Mouse (Mus musculus) liver, embryonic 14.5 days (tissue): ENCODE data around the gene Snca. TPM values are rescaled to one million over a fixed set of nuclear protein-coding genes. Genes with fewer than 3 reads are reported as not detected.

Source experiments
- ATAC-seq: fragments of 200-750 bp; cut with Nextera tagmentation; 2 replicates; pipeline ENCODE4 v1.8.0; 2017; ENCODE audit warnings: moderate number of reproducible peaks, mild to moderate bottlenecking, moderate library complexity; ENCODE audit not compliant: insufficient read depth
- DNase-seq, 3 experiments: peaks; one replicate each; pipeline ENCODE4 v3.0.0-alpha.2; 2012 to 2013; ENCODE audit warnings: low read depth in 3 of 3, low spot score in 3 of 3
- H3K27ac ChIP-seq: fragments of 300-500 bp; sonication (generic); 2 replicates; pipeline ENCODE4 v1.5.1; 2014; ENCODE audit warnings: moderate library complexity, mild to moderate bottlenecking, control low read depth, inconsistent platforms
- H3K27me3 ChIP-seq: fragments of 300-500 bp; sonication (generic); 2 replicates; pipeline ENCODE4 v1.6.1; 2014; ENCODE audit warnings: mild to moderate bottlenecking, low read length, moderate library complexity; ENCODE audit not compliant: control insufficient read depth, insufficient read depth
- H3K36me3 ChIP-seq: fragments of 300-500 bp; sonication (generic); replicated peaks from 2 replicates; pipeline ENCODE4 v1.6.1; 2014; ENCODE audit warnings: low read depth; ENCODE audit not compliant: control insufficient read depth, insufficient read depth
- H3K4me1 ChIP-seq, 2 experiments: fragments of 200-500 bp in 1 of 2; fragments of 300-500 bp in 1 of 2; sonication (generic) in 1 of 2; replicated peaks; 2 replicates each; pipeline ENCODE4 v1.6.1; 2012 to 2014; ENCODE audit warnings: antibody characterized with exemption in 1 of 2, inconsistent platforms in 1 of 2, low read length in 1 of 2; ENCODE audit not compliant: control insufficient read depth in 2 of 2, insufficient read depth in 2 of 2
- H3K4me2 ChIP-seq: fragments of 300-500 bp; sonication (generic); 2 replicates; pipeline ENCODE4 v1.6.1; 2014; ENCODE audit warnings: low read depth, mild to moderate bottlenecking, control low read depth, moderate library complexity
- H3K4me3 ChIP-seq, 2 experiments: fragments of 200-500 bp in 1 of 2; fragments of 300-500 bp in 1 of 2; sonication (generic) in 1 of 2; 2 replicates each; pipeline ENCODE4 v1.5.1; 2012 to 2014; ENCODE audit warnings: low read depth in 2 of 2, low read length in 2 of 2, mild to moderate bottlenecking in 2 of 2, control low read depth in 1 of 2, inconsistent platforms in 1 of 2, moderate library complexity in 1 of 2; ENCODE audit not compliant: insufficient read depth in 1 of 2
- H3K9ac ChIP-seq: fragments of 300-500 bp; sonication (generic); replicated peaks from 2 replicates; pipeline ENCODE4 v1.6.1; 2014; ENCODE audit warnings: mild to moderate bottlenecking, control low read depth, moderate library complexity
- H3K9me3 ChIP-seq: fragments of 300-500 bp; sonication (generic); 2 replicates; pipeline ENCODE4 v1.6.1; 2016; ENCODE audit warnings: low read length, mixed read lengths; ENCODE audit not compliant: control insufficient read depth
- CTCF ChIP-seq: IDR thresholded peaks from 2 replicates; pipeline ENCODE4 v1.5.1; 2016; ENCODE audit warnings: antibody characterized with exemption, low read depth, control low read depth
- EP300 ChIP-seq: IDR thresholded peaks from 2 replicates; pipeline ENCODE4 v1.6.1; 2016; ENCODE audit warnings: antibody characterized with exemption, low read depth
- WGBS: fragments of 180-500 bp; shearing (Covaris S2); extraction: QIAGEN DNeasy Blood & Tissue Kit; methylation state at CpG from one replicate; pipeline ENCODE4 v1.1.7; 2014; ENCODE audit not compliant: insufficient replicate concordance; 5-methylcytosine and 5-hydroxymethylcytosine counted together
- polyA plus RNA-seq, 2 experiments: library from polyadenylated mRNA; depleted of rRNA in 1 of 2; stranded (reverse) in 1 of 2; unstranded in 1 of 2; fragments of >200 nt; fragmentation: Nextera tagmentation in 1 of 2; extraction: Ambion mirVana in 1 of 2; gene quantifications; 2 replicates each; pipeline versions ENCODE4 v1.2.1 to v1.2.3; 2012 to 2014

The Snca gene
- polyA plus RNA-seq, 2 experiments: 253 to 388 TPM

GRCm38 (mm10) chr6:60828047-60828428 lies 1.6 kb downstream of the Snca start:
- Histone ChIP-seq H3K9me3 (no peaks in the 10 kb centered on the region), H3K27me3 (no peaks in the 10 kb centered on the region; the same call in 1 of the 2 replicates), H3K4me1 (peaks cover 13 to 18% of the 10 kb centered on the region in 2 experiments), H3K36me3 (peaks cover 29% of the 10 kb centered on the region), H3K9ac (peak overlapping the region; percentile 98), H3K4me3 (peak overlapping the region; percentile 94 to 98), H3K27ac (peak overlapping the region; percentile 98), H3K4me2 (peak overlapping the region; percentile 81)
- DNase-seq (peak; percentile 92 to 97 (median 93)), ATAC-seq (peak; percentile 90)
- peak; percentile 97 for TF ChIP-seq EP300
- TF ChIP-seq CTCF: no peak
- 14% methylated on average over 1 of the region's 1 CpGs for WGBS

GRCm38 (mm10) chr6:60827290-60827689 lies 2.4 kb downstream of the Snca start:
- no peaks in the 10 kb centered on the region for H3K9me3 ChIP-seq
- peak overlapping the region; percentile 98 for H3K27ac ChIP-seq
- peak overlapping the region; percentile 94 to 98 for H3K4me3 ChIP-seq
- no peaks in the 10 kb centered on the region; the same call in 1 of the 2 replicates for H3K27me3 ChIP-seq
- DNase-seq (peak; percentile 47 to 61 (median 51)), ATAC-seq (peak; percentile 34)
- 14% methylated on average over 1 of the region's 1 CpGs for WGBS
- TF ChIP-seq EP300 (no peak), CTCF (no peak)
- peak overlapping the region; percentile 98 for H3K9ac ChIP-seq
- H3K4me2 ChIP-seq: peak overlapping the region; percentile 81
- peaks cover 13 to 18% of the 10 kb centered on the region in 2 experiments for H3K4me1 ChIP-seq
- H3K36me3 ChIP-seq: peaks cover 37% of the 10 kb centered on the region

GRCm38 (mm10) chr6:60819272-60819671 lies 10.4 kb downstream of the Snca start:
- DNase-seq (no peak), ATAC-seq (no peak)
- H3K4me3 ChIP-seq: no peak overlapping the region
- H3K4me2 ChIP-seq: no peak overlapping the region
- H3K27ac ChIP-seq: no peak overlapping the region
- no peak overlapping the region for H3K9ac ChIP-seq
- 80% methylated on average over 1 of the region's 1 CpGs for WGBS
- TF ChIP-seq CTCF (no peak), EP300 (no peak)
- H3K27me3 ChIP-seq: no peaks in the 10 kb centered on the region
- H3K4me1 ChIP-seq: peaks cover 0 to 7% of the 10 kb centered on the region in 2 experiments; a peak in 2 of 4 replicates
- no peaks in the 10 kb centered on the region for H3K9me3 ChIP-seq
- H3K36me3 ChIP-seq: peaks cover 75% of the 10 kb centered on the region

- 77% methylated on average over 3 of the region's 3 CpGs for WGBS
- Histone ChIP-seq H3K4me1 (0 out of 4 replicates have a peak, but pooled peaks cover 0 to 1% of the 10 kb centered on the region in 2 experiments), H3K36me3 (peaks cover 76% of the 10 kb centered on the region), H3K27ac (no peak overlapping the region), H3K4me2 (no peak overlapping the region), H3K9me3 (no peaks in the 10 kb centered on the region), H3K27me3 (no peaks in the 10 kb centered on the region), H3K9ac (no peak overlapping the region), H3K4me3 (no peak overlapping the region)
- ATAC-seq (no peak), DNase-seq (no peak)
- no peak for TF ChIP-seq CTCF
- TF ChIP-seq EP300: no peak
These were observed 16.1 kb downstream of the Snca start for GRCm38 (mm10) chr6:60813516-60813915.

GRCm38 (mm10) chr6:60798266-60798665 lies 31.4 kb downstream of the Snca start:
- TF ChIP-seq CTCF: no peak
- no peak for TF ChIP-seq EP300
- no peak overlapping the region for H3K4me3 ChIP-seq
- no peaks in the 10 kb centered on the region for H3K9me3 ChIP-seq
- no peaks in the 10 kb centered on the region for H3K27me3 ChIP-seq
- no peaks in the 10 kb centered on the region for H3K4me1 ChIP-seq
- 87% methylated on average over 1 of the region's 1 CpGs for WGBS
- H3K9ac ChIP-seq: no peak overlapping the region
- H3K36me3 ChIP-seq: peaks cover 31% of the 10 kb centered on the region
- DNase-seq: no peak
- H3K27ac ChIP-seq: no peak overlapping the region
- no peak overlapping the region for H3K4me2 ChIP-seq
- ATAC-seq: no peak
